Mouse (Mus musculus): ENCODE results near the gene Mthfr. TPM values are rescaled to one million over a fixed set of nuclear protein-coding genes. Genes with fewer than 3 reads are reported as not detected.

The Mthfr gene
- polyA plus RNA-seq, 1 experiment from 2014 or later = 25.4 TPM

DNA sequence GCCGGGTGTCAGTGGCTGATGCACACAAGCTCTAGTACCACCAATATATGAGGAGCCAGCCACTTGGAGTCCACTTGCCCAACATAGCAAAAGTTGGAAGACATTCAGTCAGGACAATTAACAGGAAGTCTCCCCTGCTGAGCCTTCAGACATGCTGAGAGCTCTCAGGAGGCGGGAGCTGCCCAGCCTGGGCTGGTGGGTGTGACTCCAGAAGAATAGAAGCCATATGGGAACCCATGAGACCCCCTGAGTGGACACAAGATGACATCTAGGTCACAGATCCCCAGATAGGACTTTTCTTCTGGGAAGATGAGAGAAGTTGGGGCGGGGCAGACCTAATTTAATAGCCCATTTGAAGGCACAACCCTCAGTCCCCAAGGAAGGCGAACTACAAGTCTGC is 50.3 kb downstream of the Mthfr start:
- Histone ChIP-seq H3K4me1 (peaks cover 52% of the 10 kb centered on the region), H3K4me3 (no peak overlapping the region), H3K36me3 (no peaks in the 10 kb centered on the region), H3K27ac (replicated peaks) (peak overlapping the region; percentile 93; the same call in 1 of the 2 replicates), H3K27me3 (ENCODE audit: low read depth, poor library complexity, severe bottlenecking) (peaks cover 14% of the 10 kb centered on the region; the same call in 1 of the 2 replicates), H3K9me3 (replicated peaks) (no peaks in the 10 kb centered on the region)
- DNase-seq (ENCODE audit: low spot score) = no peak
- WGBS = 63% methylated on average over 4 of the region's 4 CpGs

- Histone ChIP-seq H3K36me3 (no peaks in the 10 kb centered on the region), H3K4me1 (peaks cover 33% of the 10 kb centered on the region), H3K27me3 (ENCODE audit: low read depth, poor library complexity, severe bottlenecking) (peaks cover 7% of the 10 kb centered on the region; the same call in 1 of the 2 replicates), H3K4me3 (no peak overlapping the region), H3K27ac (replicated peaks) (no peak overlapping the region), H3K9me3 (replicated peaks) (no peaks in the 10 kb centered on the region)
- no peak for DNase-seq (ENCODE audit: low spot score)
- 88% methylated on average over 1 of the region's 1 CpGs for WGBS
Measured at GRCm38 (mm10) chr4:148091181-148091580, 52.3 kb downstream of the Mthfr start.

- no peaks in the 10 kb centered on the region for H3K27me3 ChIP-seq (ENCODE audit: low read depth, poor library complexity, severe bottlenecking)
Measured at GRCm38 (mm10) chr4:148092551-148093271, 53.8 kb downstream of the Mthfr start.

GRCm38 (mm10) chr4:148094161-148094560 is 55.3 kb downstream of the Mthfr start:
- Histone ChIP-seq H3K4me1 (peaks cover 3% of the 10 kb centered on the region), H3K4me3 (no peak overlapping the region)
- WGBS = 90% methylated on average over 5 of the region's 5 CpGs

More at GRCm38 (mm10) chr4:148092551-148093271, 53.8 kb downstream of the Mthfr start:
- no peak for DNase-seq (ENCODE audit: low spot score)
- H3K27ac ChIP-seq (replicated peaks) = no peak overlapping the region
- 93% methylated on average over 11 of the region's 11 CpGs for WGBS
- no peaks in the 10 kb centered on the region for H3K9me3 ChIP-seq (replicated peaks)
- H3K4me3 ChIP-seq = no peak overlapping the region
- peaks cover 18% of the 10 kb centered on the region for H3K4me1 ChIP-seq
- H3K36me3 ChIP-seq = no peaks in the 10 kb centered on the region

GRCm38 (mm10) chr4:148095081-148095480 is 56.2 kb downstream of the Mthfr start:
- 83% methylated on average over 4 of the region's 4 CpGs for WGBS
- no peaks in the 10 kb centered on the region; the same call in 1 of the 2 replicates for H3K36me3 ChIP-seq
- no peak overlapping the region for H3K4me3 ChIP-seq
- no peaks in the 10 kb centered on the region for H3K9me3 ChIP-seq (replicated peaks)
- DNase-seq (ENCODE audit: low spot score) = no peak
- H3K27me3 ChIP-seq (ENCODE audit: low read depth, poor library complexity, severe bottlenecking) = peaks cover 5% of the 10 kb centered on the region; the same call in 1 of the 2 replicates
- H3K4me1 ChIP-seq = no peaks in the 10 kb centered on the region
- H3K27ac ChIP-seq (replicated peaks) = no peak overlapping the region

More at GRCm38 (mm10) chr4:148094161-148094560, 55.3 kb downstream of the Mthfr start:
- Histone ChIP-seq H3K36me3 (no peaks in the 10 kb centered on the region), H3K27me3 (ENCODE audit: low read depth, poor library complexity, severe bottlenecking) (no peaks in the 10 kb centered on the region), H3K27ac (replicated peaks) (no peak overlapping the region), H3K9me3 (replicated peaks) (no peaks in the 10 kb centered on the region)
- no peak for DNase-seq (ENCODE audit: low spot score)

- 98% methylated on average over 2 of the region's 2 CpGs for WGBS
- Histone ChIP-seq H3K27me3 (ENCODE audit: low read depth, poor library complexity, severe bottlenecking) (peaks cover 23% of the 10 kb centered on the region), H3K4me1 (peaks cover 18% of the 10 kb centered on the region), H3K27ac (replicated peaks) (no peak overlapping the region), H3K36me3 (peaks cover 10% of the 10 kb centered on the region), H3K4me3 (no peak overlapping the region), H3K9me3 (replicated peaks) (no peaks in the 10 kb centered on the region)
- DNase-seq (ENCODE audit: low spot score) = no peak
Measured at GRCm38 (mm10) chr4:148097936-148098335, 59.1 kb downstream of the Mthfr start.

GRCm38 (mm10) chr4:148098666-148099065 is 59.8 kb downstream of the Mthfr start:
- peaks cover 18% of the 10 kb centered on the region for H3K4me1 ChIP-seq
- no peak overlapping the region for H3K27ac ChIP-seq (replicated peaks)
- 96% methylated on average over 3 of the region's 3 CpGs for WGBS
- H3K36me3 ChIP-seq = peaks cover 10% of the 10 kb centered on the region
- H3K27me3 ChIP-seq (ENCODE audit: low read depth, poor library complexity, severe bottlenecking) = peaks cover 23% of the 10 kb centered on the region
- no peak overlapping the region for H3K4me3 ChIP-seq
- DNase-seq (ENCODE audit: low spot score) = no peak
- H3K9me3 ChIP-seq (replicated peaks) = no peaks in the 10 kb centered on the region

- Histone ChIP-seq H3K4me3 (peak overlapping the region; percentile 45), H3K27ac (replicated peaks) (peak overlapping the region; percentile 82), H3K9me3 (replicated peaks) (no peaks in the 10 kb centered on the region), H3K4me1 (peaks cover 18% of the 10 kb centered on the region), H3K36me3 (peaks cover 22% of the 10 kb centered on the region), H3K27me3 (ENCODE audit: low read depth, poor library complexity, severe bottlenecking) (peaks cover 23% of the 10 kb centered on the region)
- peak; percentile 80 for DNase-seq (ENCODE audit: low spot score)
- 14% methylated on average over 29 of the region's 29 CpGs for whole genome bisulfite sequencing
Measured at GRCm38 (mm10) chr4:148101801-148102527, 63.1 kb downstream of the Mthfr start.

- H3K27me3 ChIP-seq (ENCODE audit: low read depth, poor library complexity, severe bottlenecking) = peaks cover 23% of the 10 kb centered on the region
- no peak for DNase-seq (ENCODE audit: low spot score)
- no peak overlapping the region for H3K4me3 ChIP-seq
- H3K36me3 ChIP-seq = peaks cover 44% of the 10 kb centered on the region
- H3K9me3 ChIP-seq (replicated peaks) = no peaks in the 10 kb centered on the region
- peaks cover 27% of the 10 kb centered on the region for H3K4me1 ChIP-seq
- WGBS = 83% methylated on average over 3 of the region's 3 CpGs
- H3K27ac ChIP-seq (replicated peaks) = no peak overlapping the region
Measured at GRCm38 (mm10) chr4:148104146-148104545, 65.3 kb downstream of the Mthfr start.

DNA sequence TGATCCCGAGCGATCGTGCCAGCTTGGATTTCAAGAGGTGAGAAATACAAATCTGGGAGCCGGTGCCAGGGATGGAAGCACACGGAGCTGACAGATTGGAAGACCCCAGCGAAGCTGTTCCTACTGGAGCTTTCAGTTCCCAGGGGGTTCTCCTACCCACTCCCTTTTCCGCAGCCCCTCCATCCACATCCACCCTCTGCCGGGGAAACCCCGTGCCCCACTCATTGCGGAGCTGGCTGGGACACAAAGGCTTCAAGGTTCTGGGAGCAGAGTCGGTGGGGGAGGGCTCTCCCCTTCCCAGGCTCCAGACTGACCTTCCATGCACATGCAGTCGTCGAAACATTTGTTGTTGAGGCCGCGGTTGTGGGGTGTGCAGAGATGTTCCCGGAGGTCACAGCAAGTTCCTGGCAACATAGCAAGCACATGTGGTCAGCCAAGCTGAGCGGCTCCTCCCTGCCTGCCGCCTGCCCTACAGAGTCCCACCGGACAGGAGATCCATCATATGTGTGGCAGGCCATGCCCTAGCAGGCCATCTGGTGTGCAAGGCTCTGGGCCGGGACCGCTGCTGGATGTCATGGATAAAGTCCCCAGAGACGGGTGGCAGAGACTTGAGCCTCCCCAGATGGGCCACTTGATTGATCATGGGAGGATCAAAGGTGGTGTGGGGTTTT is 68.9 kb downstream of the Mthfr start:
- Histone ChIP-seq H3K27ac (replicated peaks) (0 out of 2 replicates have a peak overlapping the region, but pooled peaks have one; percentile 19), H3K4me3 (no peak overlapping the region)
- no peak for DNase-seq (ENCODE audit: low spot score)

DNA sequence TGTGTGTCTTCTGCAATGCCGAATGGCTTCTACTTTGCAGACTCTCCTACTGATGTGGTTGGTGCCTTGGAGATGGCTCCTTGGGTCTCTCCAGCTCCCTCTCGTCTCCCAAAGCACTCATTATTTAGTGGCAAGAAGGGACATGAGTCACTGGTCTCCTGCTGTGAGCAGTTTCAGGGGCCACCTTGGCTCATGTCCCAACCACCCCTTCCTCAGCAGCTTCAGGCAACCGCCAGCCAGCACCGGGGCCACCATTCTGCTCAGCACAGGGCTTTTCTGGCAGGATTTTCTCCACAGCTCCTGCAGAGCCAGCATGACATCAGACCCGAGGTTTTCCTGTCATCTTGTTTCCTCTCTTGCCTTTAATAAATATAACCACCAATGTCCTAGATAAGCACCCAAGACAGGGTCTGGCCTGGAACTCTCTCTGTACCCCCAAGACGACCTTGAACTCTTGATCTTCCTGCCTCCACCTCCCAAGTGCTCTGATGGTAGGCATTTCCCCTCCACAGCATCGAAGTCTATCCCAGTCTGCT is 69.8 kb downstream of the Mthfr start:
- no peak overlapping the region for H3K4me3 ChIP-seq
- peaks cover 68% of the 10 kb centered on the region for H3K36me3 ChIP-seq
- H3K4me1 ChIP-seq = peaks cover 8% of the 10 kb centered on the region; the same call in 1 of the 2 replicates
- H3K9me3 ChIP-seq (replicated peaks) = no peaks in the 10 kb centered on the region
- no peaks in the 10 kb centered on the region for H3K27me3 ChIP-seq (ENCODE audit: low read depth, poor library complexity, severe bottlenecking)
- 75% methylated on average over 7 of the region's 7 CpGs for WGBS
- no peak for DNase-seq (ENCODE audit: low spot score)
- H3K27ac ChIP-seq (replicated peaks) = no peak overlapping the region

More for the DNA sequence above, 68.9 kb downstream of the Mthfr start:
- Histone ChIP-seq H3K27me3 (ENCODE audit: low read depth, poor library complexity, severe bottlenecking) (no peaks in the 10 kb centered on the region), H3K4me1 (peaks cover 8% of the 10 kb centered on the region; the same call in 1 of the 2 replicates), H3K36me3 (peaks cover 60% of the 10 kb centered on the region), H3K9me3 (replicated peaks) (no peaks in the 10 kb centered on the region)
- 78% methylated on average over 22 of the region's 22 CpGs for WGBS

Measured in midbrain, embryonic 10.5 days (tissue).